Mouse (Mus musculus): ENCODE data around the gene Reep3. TPM values are rescaled to one million over a fixed set of nuclear protein-coding genes. Genes with fewer than 3 reads are reported as not detected.

Gene Reep3
- total RNA-seq, 2 experiments from 2014 or later, result 16.6 to 17.8 TPM

DNA sequence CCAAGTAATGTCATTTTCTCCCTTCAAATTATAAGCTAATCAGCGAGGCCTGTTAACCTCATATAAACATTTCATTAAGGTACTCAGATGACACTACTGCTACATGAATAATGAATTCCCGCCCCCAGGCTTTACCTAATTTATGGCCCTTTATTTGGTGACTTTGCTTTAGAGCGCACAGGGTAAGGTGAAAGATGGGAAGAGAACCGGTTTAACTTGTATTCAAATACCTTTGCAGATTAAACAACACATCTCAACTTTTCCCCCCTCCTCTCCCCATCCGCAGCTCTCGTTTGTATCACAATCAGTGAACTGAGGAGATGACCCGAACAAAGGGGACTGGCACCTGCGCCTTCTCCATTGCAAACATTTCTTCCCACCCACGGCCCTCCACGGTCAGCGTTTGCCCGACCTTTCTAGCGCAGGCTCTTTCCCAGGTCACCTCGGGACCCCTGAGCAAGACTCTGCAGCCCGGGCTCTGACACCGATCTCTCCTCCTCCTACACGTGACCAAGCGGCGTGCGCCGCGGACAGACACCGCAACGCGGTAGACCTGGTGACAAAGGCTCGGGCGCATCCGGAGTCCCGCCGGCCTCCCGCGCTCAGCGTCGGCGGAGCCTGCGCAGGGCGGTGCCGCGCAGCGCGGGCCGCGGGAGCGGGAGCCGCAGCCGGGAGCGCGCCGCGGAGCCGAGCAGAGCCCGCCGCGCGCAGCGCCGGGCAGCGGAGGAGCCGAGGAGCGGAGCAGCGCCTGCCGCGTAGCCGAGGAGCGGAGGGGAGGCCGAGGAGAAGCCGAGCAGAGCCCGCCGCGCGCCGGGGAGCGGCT lies 736 bp downstream of the Reep3 start, which contains the start of gene Jmjd1c:
Jmjd1c (plus strand) TSS at position 328 of the 823 bp plus-strand sequence.
- peak within 1 kb of the TSS; percentile 98 for H3K27ac ChIP-seq
- TF ChIP-seq CTCF (IDR thresholded peaks at IDR 0.05), result no peak
- peak; percentile 85 to 86 for DNase-seq (ENCODE audit: extremely low spot score in 1 of 2, low spot score in 2 of 2)
- peak within 1 kb of the TSS; percentile 99 for H3K4me3 ChIP-seq
- intact Hi-C loops (cut with DNase I), result loop anchor here (1.0 to 5.0 kb wide), 6 partner anchors 30 to 187 kb away; no protein-coding TSS in a partner anchor

- TF ChIP-seq CTCF (IDR thresholded peaks at IDR 0.05), result no peak
- Histone ChIP-seq H3K27ac (no peak overlapping the region), H3K4me3 (no peak overlapping the region)
- DNase-seq (ENCODE audit: extremely low spot score in 1 of 2, low spot score in 2 of 2), result no peak
- intact Hi-C loops (cut with DNase I), result loop anchor here (5.0 kb wide), 4 partner anchors 38 to 173 kb away; no protein-coding TSS in a partner anchor
These were observed 1.8 kb downstream of the Reep3 start for GRCm38 (mm10) chr10:67094922-67095321.

DNA sequence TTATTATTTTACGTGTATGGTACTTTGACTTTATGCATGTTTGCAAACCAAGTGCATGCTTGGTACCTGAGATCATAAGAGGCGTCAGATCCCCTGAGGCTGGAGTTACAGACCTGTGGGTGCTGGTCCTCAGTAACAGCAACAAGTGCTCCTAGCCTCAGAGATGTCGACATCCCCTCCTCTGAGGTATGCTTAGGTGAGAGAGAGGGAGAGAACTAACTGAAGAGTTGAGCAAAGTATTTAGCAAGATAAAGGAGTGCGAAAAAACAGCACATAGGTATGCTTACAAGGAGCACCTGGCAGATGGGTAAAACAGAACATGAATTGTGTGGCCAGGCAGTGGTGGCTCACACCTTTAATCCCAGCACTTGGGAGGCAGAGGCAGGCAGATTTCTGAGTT lies 6.1 kb downstream of the Reep3 start:
- TF ChIP-seq CTCF (IDR thresholded peaks at IDR 0.05), result no peak
- no peak for DNase-seq (ENCODE audit: extremely low spot score in 1 of 2, low spot score in 2 of 2)
- intact Hi-C loops (cut with DNase I), result no loop called here
- no peak overlapping the region for H3K27ac ChIP-seq
- no peak overlapping the region for H3K4me3 ChIP-seq

- intact Hi-C loops (cut with DNase I), result no loop called here
- Histone ChIP-seq H3K4me3 (no peak overlapping the region), H3K27ac (no peak overlapping the region)
- TF ChIP-seq CTCF (IDR thresholded peaks at IDR 0.05), result no peak
- no peak for DNase-seq (ENCODE audit: extremely low spot score in 1 of 2, low spot score in 2 of 2)
These were observed 9.1 kb downstream of the Reep3 start for GRCm38 (mm10) chr10:67087447-67088226.

- Histone ChIP-seq H3K4me3 (no peak overlapping the region), H3K27ac (no peak overlapping the region)
- DNase-seq (ENCODE audit: extremely low spot score in 1 of 2, low spot score in 2 of 2), result no peak
- TF ChIP-seq CTCF (IDR thresholded peaks at IDR 0.05), result no peak
- intact Hi-C loops (cut with DNase I), result no loop called here
These were observed 10.8 kb downstream of the Reep3 start for GRCm38 (mm10) chr10:67085916-67086315.

GRCm38 (mm10) chr10:67085124-67085523 lies 11.6 kb downstream of the Reep3 start:
- intact Hi-C loops (cut with DNase I), result no loop called here
- no peak for DNase-seq (ENCODE audit: extremely low spot score in 1 of 2, low spot score in 2 of 2)
- Histone ChIP-seq H3K4me3 (no peak overlapping the region), H3K27ac (no peak overlapping the region)
- no peak for TF ChIP-seq CTCF (IDR thresholded peaks at IDR 0.05)

- no peak for DNase-seq (ENCODE audit: extremely low spot score in 1 of 2, low spot score in 2 of 2)
- Histone ChIP-seq H3K27ac (no peak overlapping the region), H3K4me3 (no peak overlapping the region)
- intact Hi-C loops (cut with DNase I), result loop anchor here (1.0 kb wide), 1 partner anchor 9 kb away; no protein-coding TSS in a partner anchor
- no peak for TF ChIP-seq CTCF (IDR thresholded peaks at IDR 0.05)
These were observed 13.1 kb downstream of the Reep3 start for GRCm38 (mm10) chr10:67083446-67084166.

- H3K4me3 ChIP-seq, result no peak overlapping the region
- DNase-seq (ENCODE audit: extremely low spot score in 1 of 2, low spot score in 2 of 2), result no peak
- intact Hi-C loops (cut with DNase I), result no loop called here
- no peak for TF ChIP-seq CTCF (IDR thresholded peaks at IDR 0.05)
- H3K27ac ChIP-seq, result no peak overlapping the region
These were observed 14.2 kb downstream of the Reep3 start for GRCm38 (mm10) chr10:67082531-67082930.

- intact Hi-C loops (cut with DNase I), result no loop called here
- no peak for TF ChIP-seq CTCF (IDR thresholded peaks at IDR 0.05)
These were observed 15.3 kb downstream of the Reep3 start for GRCm38 (mm10) chr10:67081206-67082007.

GRCm38 (mm10) chr10:67079030-67079429 lies 17.7 kb downstream of the Reep3 start:
- no peak for TF ChIP-seq CTCF (IDR thresholded peaks at IDR 0.05)
- no peak for DNase-seq (ENCODE audit: extremely low spot score in 1 of 2, low spot score in 2 of 2)
- Histone ChIP-seq H3K27ac (no peak overlapping the region), H3K4me3 (no peak overlapping the region)
- intact Hi-C loops (cut with DNase I), result no loop called here

More at GRCm38 (mm10) chr10:67081206-67082007, 15.3 kb downstream of the Reep3 start:
- H3K27ac ChIP-seq, result no peak overlapping the region
- no peak for DNase-seq (ENCODE audit: extremely low spot score in 1 of 2, low spot score in 2 of 2)
- H3K4me3 ChIP-seq, result no peak overlapping the region

All from left cerebral cortex, adult 2 months (tissue).